Mouse (Mus musculus) lung, adult 2 months (tissue): ENCODE results near the gene Pa2g4. TPM values are rescaled to one million over a fixed set of nuclear protein-coding genes. Genes with fewer than 3 reads are reported as not detected.
"Not testable (repeated sequence)": the region's sequence is repeated elsewhere in the genome, so short reads cannot be mapped to it uniquely, and the experiment has no call there.

ENCODE experiments used
- DNase-seq: peaks from one replicate; pipeline ENCODE4 v3.0.0; 2022
- H3K4me1 ChIP-seq: fragments of 200-500 bp; 2 replicates; pipeline ENCODE4 v1.6.1; 2011; ENCODE audit warnings: low read length; ENCODE audit not compliant: control insufficient read depth, insufficient read depth
- H3K4me3 ChIP-seq: fragments of 200-500 bp; replicated peaks from 2 replicates; pipeline ENCODE3; 2011; ENCODE audit warnings: low read depth, mild to moderate bottlenecking, control low read depth, low read length; ENCODE audit errors: extremely low read depth
- CTCF ChIP-seq: fragments of 200-500 bp; IDR thresholded peaks from 2 replicates; pipeline ENCODE4 v1.5.1; 2011; ENCODE audit warnings: mild to moderate bottlenecking, low read length, control low read depth; ENCODE audit not compliant: insufficient read depth
- POLR2A ChIP-seq: fragments of 200-500 bp; IDR thresholded peaks from 2 replicates; pipeline ENCODE4 v1.6.1; 2011; ENCODE audit warnings: low read depth, mild to moderate bottlenecking, control low read depth, low read length, borderline replicate concordance; ENCODE audit errors: extremely low read depth
- WGBS: fragments of 180-500 bp; shearing (Covaris S2); methylation state at CpG from one replicate; pipeline ENCODE4 v1.1.7; 2018; 5-methylcytosine and 5-hydroxymethylcytosine counted together
- polyA plus RNA-seq: library from polyadenylated mRNA; depleted of rRNA; stranded (reverse); fragments of >200 nt; gene quantifications from 2 replicates; pipeline ENCODE4 v1.2.3, GENCODE M21; 2012; rRNA removed

Pa2g4 gene
- polyA plus RNA-seq: 13.7 and 23.9 TPM in 2 replicates

GRCm38 (mm10) chr10:128565788-128566531, at the start of gene Pa2g4:
Gene Pa2g4 (minus strand): TSS chr10:128565987.
- no peak for TF ChIP-seq CTCF
- peak; percentile 88; the same call in 1 of the 2 replicates for TF ChIP-seq POLR2A
- Histone ChIP-seq H3K4me3 (peak within 1 kb of the TSS; percentile 86), H3K4me1 (no peaks in the 10 kb centered on the region)
- under 1% methylated on average over 58 of the region's 58 CpGs for WGBS
- peak; percentile 96 for DNase-seq

DNA sequence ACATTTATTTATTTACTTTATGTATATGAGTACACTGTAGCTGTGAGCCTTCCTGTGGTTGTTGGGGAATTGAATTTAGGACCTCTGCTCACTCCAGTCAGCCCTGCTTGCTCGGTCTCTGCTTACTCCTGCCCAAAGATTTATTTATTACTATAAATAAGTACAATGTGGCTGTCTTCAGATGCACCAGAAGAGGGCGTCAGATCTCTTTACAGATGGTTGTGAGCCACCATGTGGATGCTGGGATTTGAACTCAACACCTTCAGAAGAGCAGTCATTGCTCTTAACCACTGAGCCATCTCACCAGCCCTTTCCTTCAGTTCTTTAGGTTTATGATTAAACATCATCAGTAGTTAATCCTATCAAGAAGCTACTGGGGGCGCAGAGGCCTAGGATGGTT, 49.1 kb upstream of the Pa2g4 start:
- no peak for TF ChIP-seq POLR2A
- TF ChIP-seq CTCF: no peak
- DNase-seq: no peak
- no peak overlapping the region for H3K4me3 ChIP-seq
- H3K4me1 ChIP-seq: peaks cover 2% of the 10 kb centered on the region; the same call in 1 of the 2 replicates
- WGBS: 57% methylated on average over 3 of the region's 3 CpGs

DNA sequence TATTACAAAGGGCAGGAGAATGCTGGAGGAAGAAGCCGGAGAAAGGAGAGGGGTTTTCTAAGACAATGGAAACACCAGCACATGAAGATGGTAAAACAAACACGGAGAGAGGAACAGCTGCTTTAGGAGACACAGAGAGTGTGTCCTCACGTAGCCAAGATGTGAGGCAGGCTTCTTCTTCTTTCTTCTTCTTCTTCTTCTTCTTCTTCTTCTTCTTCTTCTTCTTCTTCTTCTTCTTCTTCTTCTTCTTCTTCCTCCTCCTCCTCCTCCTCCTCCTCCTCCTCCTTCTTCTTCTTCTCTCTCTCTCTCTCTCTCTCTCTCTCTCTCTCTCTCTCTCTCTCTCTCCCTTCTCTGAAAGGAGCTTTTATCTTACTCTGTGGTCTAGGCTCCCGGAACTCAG, 48.0 kb upstream of the Pa2g4 start:
- not testable (repeated sequence) for H3K4me3 ChIP-seq, DNase-seq, H3K4me1 ChIP-seq
- WGBS: 52% methylated on average over 4 of the region's 4 CpGs

DNA sequence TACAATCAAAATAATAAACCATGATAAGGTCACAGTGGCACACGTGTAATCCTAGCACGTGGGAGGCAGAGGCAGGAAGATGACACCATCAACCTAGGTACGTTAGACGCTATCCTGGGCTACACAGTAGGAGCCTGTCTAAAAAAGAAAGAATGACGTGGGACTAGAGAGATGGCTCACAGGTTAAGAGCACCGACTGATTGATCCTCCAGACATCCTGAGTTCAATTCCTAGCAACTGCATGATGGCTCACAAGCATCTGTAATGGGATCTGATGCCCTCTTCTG, 47.3 kb upstream of the Pa2g4 start:
- H3K4me3 ChIP-seq: no peak overlapping the region
- no peak for DNase-seq
- H3K4me1 ChIP-seq: peaks cover 2% of the 10 kb centered on the region; the same call in 1 of the 2 replicates
- WGBS: 21% methylated on average over 6 of the region's 6 CpGs
- no peak for TF ChIP-seq CTCF
- TF ChIP-seq POLR2A: no peak

- Histone ChIP-seq H3K4me3 (no peak overlapping the region), H3K4me1 (peaks cover 2% of the 10 kb centered on the region; the same call in 1 of the 2 replicates)
- WGBS: 13% methylated on average over 16 of the region's 16 CpGs
- TF ChIP-seq CTCF (peak; percentile 78), POLR2A (no peak)
- peak; percentile 68 for DNase-seq
Observed at GRCm38 (mm10) chr10:128612433-128613153, 46.8 kb upstream of the Pa2g4 start.

DNA sequence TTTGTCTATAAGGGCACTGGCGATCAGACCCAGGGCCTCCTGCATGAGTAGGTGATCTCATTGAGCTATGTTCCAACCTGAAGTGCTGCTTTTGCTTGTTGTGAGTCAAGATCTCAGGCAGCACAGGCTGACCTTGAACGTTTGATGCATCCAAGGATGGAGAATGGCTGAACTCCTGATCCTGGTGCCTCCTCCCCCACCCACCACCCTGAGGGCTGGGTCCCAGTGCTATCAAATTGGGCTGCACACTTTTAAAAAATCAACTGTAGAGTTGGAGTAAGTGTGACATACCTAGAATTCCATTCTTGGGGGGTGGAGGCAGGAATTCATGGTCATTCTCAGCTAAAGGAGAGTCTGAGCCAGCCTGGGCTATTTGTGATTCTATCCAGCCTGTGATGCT, 40.7 kb upstream of the Pa2g4 start:
- no peak for DNase-seq
- H3K4me3 ChIP-seq: no peak overlapping the region
- no peaks in the 10 kb centered on the region for H3K4me1 ChIP-seq
- TF ChIP-seq CTCF (no peak), POLR2A (no peak)
- WGBS: 36% methylated on average over 2 of the region's 2 CpGs

GRCm38 (mm10) chr10:128602470-128603128, 36.8 kb upstream of the Pa2g4 start:
- Histone ChIP-seq H3K4me3 (no peak overlapping the region), H3K4me1 (no peaks in the 10 kb centered on the region)
- no peak for TF ChIP-seq CTCF
- no peak for TF ChIP-seq POLR2A
- 47% methylated on average over 4 of the region's 4 CpGs for WGBS
- DNase-seq: no peak

DNA sequence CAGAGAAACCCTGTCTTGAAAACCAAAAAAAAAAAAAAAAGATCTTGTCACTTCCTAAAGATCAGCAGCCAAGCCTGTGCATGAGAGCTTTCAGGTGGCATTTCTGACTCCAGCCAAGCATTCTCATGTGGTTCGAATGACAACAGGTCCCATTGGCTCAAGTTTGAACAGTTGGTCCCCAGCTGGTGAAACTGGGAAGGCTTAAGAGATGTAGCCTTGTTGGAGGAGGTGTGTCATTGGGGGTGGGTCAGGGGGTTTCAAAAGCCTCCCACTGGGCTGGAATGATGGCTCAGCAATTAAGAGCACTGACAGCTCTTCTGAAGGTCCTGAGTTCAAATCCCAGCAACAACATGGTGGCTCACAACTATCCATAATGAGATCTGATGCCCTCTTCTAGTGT, 35.7 kb upstream of the Pa2g4 start:
- 67% methylated on average over 1 of the region's 1 CpGs for WGBS
- H3K4me1 ChIP-seq: no peaks in the 10 kb centered on the region
- no peak for DNase-seq
- H3K4me3 ChIP-seq: no peak overlapping the region
- TF ChIP-seq POLR2A (no peak), CTCF (no peak)

DNA sequence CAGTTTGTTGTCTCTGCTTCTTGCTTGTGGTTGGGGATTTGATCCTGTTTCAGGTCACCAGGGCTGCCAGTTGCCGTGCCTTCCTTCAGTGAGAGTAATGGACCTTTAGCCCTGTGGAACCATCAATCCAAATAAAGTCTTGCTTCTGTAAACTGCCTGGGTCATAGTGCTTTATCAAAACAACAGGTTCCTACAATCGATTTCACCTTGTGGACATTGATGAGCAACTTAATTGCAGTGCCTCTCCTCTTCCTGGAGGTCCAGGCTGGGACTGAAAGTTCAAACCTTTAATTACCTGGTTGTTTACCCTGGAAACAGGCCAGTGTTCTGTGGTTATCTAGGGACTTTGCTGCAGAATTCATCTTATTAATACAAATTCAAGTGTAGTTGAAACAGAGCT, 32.7 kb upstream of the Pa2g4 start:
- WGBS: 38% methylated on average over 2 of the region's 2 CpGs
- TF ChIP-seq CTCF: no peak
- TF ChIP-seq POLR2A: no peak
- Histone ChIP-seq H3K4me1 (no peaks in the 10 kb centered on the region), H3K4me3 (no peak overlapping the region)
- DNase-seq: no peak
